Mouse (Mus musculus): ENCODE measurements at regions not wholly inside any gene's neighbourhood (a gene's known extent, or its start where the extent isn't known, plus 50 kb on each side); places are given as distances from the start of the nearest gene placed in this dataset.
A peak's percentile ranks its signal among the peaks of the same experiment; 100 is the strongest.

GRCm38 (mm10) chr16:95647854-95648253 is 54.0 kb upstream of the Ets2 start:
- DNase-seq (ENCODE audit: extremely low read depth, low read depth), result peak; percentile 33

- DNase-seq (ENCODE audit: extremely low read depth, low read depth), result no peak
These were observed 56.6 kb upstream of the Erg start for GRCm38 (mm10) chr16:95642784-95643590.

- peak; percentile 39 for DNase-seq (ENCODE audit: extremely low read depth, low read depth)
These were observed 54.3 kb upstream of the Erg start for GRCm38 (mm10) chr16:95640670-95641069.

GRCm38 (mm10) chr16:95639677-95640076 is 53.3 kb upstream of the Erg start:
- no peak for DNase-seq (ENCODE audit: extremely low read depth, low read depth)

GRCm38 (mm10) chr16:95637850-95638249 is 51.5 kb upstream of the Erg start:
- DNase-seq (ENCODE audit: extremely low read depth, low read depth), result no peak

GRCm38 (mm10) chr16:95636615-95637014 is 50.2 kb upstream of the Erg start:
- no peak for DNase-seq (ENCODE audit: extremely low read depth, low read depth)

Data from MEL-GATA-1-ER (cell line).